Mouse (Mus musculus) embryonic facial prominence, embryonic 11.5 days (tissue): ENCODE measurements around the gene Zfp953. TPM values are rescaled to one million over a fixed set of nuclear protein-coding genes. Genes with fewer than 3 reads are reported as not detected.

Source experiments
- ATAC-seq: fragments of 200-750 bp; cut with Nextera tagmentation; replicated peaks from 2 replicates; pipeline ENCODE4 v1.8.0; 2017; ENCODE audit warnings: low read depth; ENCODE audit not compliant: insufficient number of reproducible peaks, low FRiP score, low TSS enrichment
- DNase-seq: peaks from one replicate; pipeline ENCODE4 v3.0.0-alpha.2; 2015; ENCODE audit warnings: low spot score
- H3K27ac ChIP-seq: fragments of 300-500 bp; sonication (generic); replicated peaks from 2 replicates; pipeline ENCODE4 v1.5.1; 2014; ENCODE audit warnings: mild to moderate bottlenecking, low read depth, low read length, control low read depth
- H3K27me3 ChIP-seq: fragments of 300-500 bp; sonication (generic); 2 replicates; pipeline ENCODE4 v1.6.1; 2014; ENCODE audit warnings: mild to moderate bottlenecking, low read length, moderate library complexity, mixed read lengths; ENCODE audit not compliant: control insufficient read depth, insufficient read depth
- H3K36me3 ChIP-seq: fragments of 300-500 bp; sonication (generic); replicated peaks from 2 replicates; pipeline ENCODE4 v1.6.1; 2014; ENCODE audit warnings: low read depth, mild to moderate bottlenecking, low read length, moderate library complexity, mixed read lengths; ENCODE audit not compliant: control insufficient read depth, insufficient read depth
- H3K4me1 ChIP-seq: fragments of 300-500 bp; sonication (generic); 2 replicates; pipeline ENCODE4 v1.6.1; 2014; ENCODE audit warnings: low read length, mixed read lengths; ENCODE audit not compliant: control insufficient read depth, insufficient read depth
- H3K4me2 ChIP-seq: fragments of 300-500 bp; sonication (generic); 2 replicates; pipeline ENCODE4 v1.6.1; 2014; ENCODE audit warnings: low read depth, mild to moderate bottlenecking, control low read depth, low read length, moderate library complexity
- H3K4me3 ChIP-seq: fragments of 300-500 bp; sonication (generic); 2 replicates; pipeline ENCODE4 v1.5.1; 2014; ENCODE audit warnings: low read depth, low read length, control low read depth
- H3K9ac ChIP-seq: fragments of 300-500 bp; sonication (generic); replicated peaks from 2 replicates; pipeline ENCODE4 v1.6.1; 2014; ENCODE audit warnings: mild to moderate bottlenecking, control low read depth, low read length
- H3K9me3 ChIP-seq: fragments of 300-500 bp; sonication (generic); replicated peaks from 2 replicates; pipeline ENCODE4 v1.6.1; 2016; ENCODE audit warnings: mild to moderate bottlenecking, low read length, inconsistent platforms, mixed read lengths; ENCODE audit not compliant: control insufficient read depth
- WGBS: fragments of 180-500 bp; shearing (Covaris S2); extraction: QIAGEN DNeasy Blood & Tissue Kit; methylation state at CpG from one replicate; pipeline ENCODE4 v1.1.7; 2014; 5-methylcytosine and 5-hydroxymethylcytosine counted together
- polyA plus RNA-seq: library from polyadenylated mRNA; unstranded; fragments of >200 nt; fragmentation: Nextera tagmentation; extraction: Ambion mirVana; gene quantifications from 2 replicates; pipeline ENCODE4 v1.2.1, GENCODE M21; 2014

The Zfp953 gene
- polyA plus RNA-seq, 1 experiment from 2014 or later, result 1.4 TPM

DNA sequence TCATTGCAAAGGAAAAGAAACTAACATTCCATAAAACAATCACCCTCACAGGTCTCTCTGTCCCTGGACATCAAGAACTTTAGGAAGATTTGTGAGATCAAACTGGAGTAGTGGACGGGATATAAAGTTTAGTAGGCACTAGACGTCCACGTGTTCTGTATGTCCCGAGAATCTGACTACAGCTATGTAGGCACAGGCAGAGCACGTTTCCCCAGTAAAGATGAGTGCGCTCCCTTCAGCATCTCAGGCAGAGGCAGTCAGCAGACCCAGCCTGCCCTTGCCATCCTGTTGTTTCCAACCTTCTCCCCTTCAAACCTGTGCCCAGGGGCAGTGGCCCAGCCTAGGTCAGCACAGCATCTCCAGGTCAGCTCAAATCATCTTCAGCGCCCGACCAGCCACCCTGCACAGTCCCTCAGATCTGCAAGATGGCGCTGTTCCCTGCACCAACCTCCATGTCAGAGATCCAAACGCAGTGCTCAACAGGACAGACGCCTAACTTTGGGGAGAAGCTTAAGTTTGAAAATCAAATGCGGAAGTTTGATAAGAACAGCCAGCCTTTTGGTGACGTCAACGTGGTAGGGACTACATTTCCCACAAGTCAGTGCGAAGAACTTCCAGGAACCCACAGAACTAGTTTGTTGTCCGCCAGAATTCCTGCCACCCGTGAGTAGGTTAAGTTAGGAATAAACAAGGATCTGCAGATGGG lies 28.2 kb downstream of the Zfp953 start, which contains the start of gene Zfp595:
TSS of gene Zfp595 (minus strand) at position 552 of the 706 bp plus-strand sequence.
- peak within 1 kb of the TSS; percentile 54 for H3K9ac ChIP-seq
- H3K4me1 ChIP-seq, result no peaks in the 10 kb centered on the region
- 19% methylated on average over 17 of the region's 17 CpGs for WGBS
- H3K9me3 ChIP-seq, result no peaks in the 10 kb centered on the region
- DNase-seq, result peak; percentile 91
- H3K27me3 ChIP-seq, result no peaks in the 10 kb centered on the region
- peak within 1 kb of the TSS; percentile 52 for H3K4me2 ChIP-seq
- peak within 1 kb of the TSS; percentile 42 for H3K4me3 ChIP-seq
- H3K27ac ChIP-seq, result no peak within 1 kb of the TSS
- ATAC-seq, result peak; percentile 90
- no peaks in the 10 kb centered on the region for H3K36me3 ChIP-seq

DNA sequence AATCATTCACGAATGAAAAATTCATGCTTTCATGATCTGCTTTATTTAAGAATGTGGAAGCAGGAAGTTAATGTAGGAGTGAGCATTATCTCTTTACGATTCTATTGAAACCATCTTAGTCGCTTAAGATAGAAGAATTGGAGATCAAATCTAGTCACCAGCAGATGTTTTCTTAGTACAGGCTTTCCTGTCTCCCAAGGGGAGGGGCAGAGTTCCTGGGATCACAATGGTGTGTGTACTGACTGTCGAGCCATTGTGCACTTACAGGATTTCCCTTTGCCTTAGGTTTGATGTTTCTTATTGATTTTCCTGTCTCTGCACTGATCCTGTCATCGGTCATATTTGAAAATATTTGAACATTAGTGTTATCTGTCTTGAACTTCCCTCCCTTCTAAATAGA lies 53.7 kb downstream of the Zfp953 start:
- Histone ChIP-seq H3K4me3 (peak overlapping the region; percentile 57; the same call in 1 of the 2 replicates), H3K27me3 (no peaks in the 10 kb centered on the region), H3K36me3 (no peaks in the 10 kb centered on the region), H3K4me1 (no peaks in the 10 kb centered on the region), H3K9ac (peak overlapping the region; percentile 65), H3K9me3 (no peaks in the 10 kb centered on the region), H3K4me2 (peak overlapping the region; percentile 2; the same call in 1 of the 2 replicates), H3K27ac (no peak overlapping the region)
- DNase-seq, result peak; percentile 28
- WGBS, result 34% methylated on average over 5 of the region's 5 CpGs
- ATAC-seq, result peak; percentile 26; the same call in 1 of the 2 replicates

DNA sequence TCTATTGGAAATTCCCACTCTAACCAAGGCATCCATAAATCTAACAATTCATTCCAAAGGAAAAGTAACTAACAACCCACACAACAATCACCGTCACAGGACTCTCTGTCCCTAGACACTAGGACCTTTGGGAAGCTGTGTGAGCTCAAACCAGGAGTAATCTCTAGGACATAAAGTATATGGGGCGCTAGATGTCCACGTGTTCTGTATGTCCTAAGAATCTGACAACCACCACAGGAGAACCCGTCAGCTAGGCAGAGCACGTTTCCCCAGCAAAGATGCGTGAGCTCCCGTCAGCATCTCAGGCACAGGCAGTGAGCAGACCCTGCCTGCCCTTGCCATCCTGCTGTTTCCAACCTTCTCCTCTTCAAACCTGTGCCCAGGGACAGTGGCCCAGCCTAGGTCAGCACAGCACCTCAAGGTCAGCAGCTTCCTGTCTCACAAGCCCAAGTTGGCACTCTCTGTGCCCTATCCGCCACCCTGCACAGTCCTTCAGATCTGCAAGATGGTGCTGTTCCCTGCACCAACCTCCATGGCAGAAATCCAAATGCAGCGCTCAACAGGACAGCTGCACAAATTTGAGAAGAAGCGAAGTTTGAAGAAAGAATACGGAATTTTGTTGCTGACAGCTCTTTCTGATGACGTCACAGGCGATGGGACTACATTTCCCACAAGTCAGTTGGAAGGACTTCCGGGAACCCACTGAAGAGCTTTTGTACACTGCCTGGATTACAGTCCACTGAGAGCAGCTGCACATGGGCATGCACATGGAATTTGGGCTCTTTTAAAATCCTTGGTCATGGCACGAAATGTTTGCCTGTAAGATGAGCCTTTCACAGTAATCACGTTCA lies 54.4 kb downstream of the Zfp953 start, which contains the start of gene Zfp457:
TSS of gene Zfp457 (minus strand) at position 664 of the 851 bp plus-strand sequence.
- no peak within 1 kb of the TSS for H3K27ac ChIP-seq

More for the DNA sequence above, 54.4 kb downstream of the Zfp953 start, which contains the start of gene Zfp457:
- no peaks in the 10 kb centered on the region for H3K4me1 ChIP-seq
- peak within 1 kb of the TSS; percentile 57 for H3K4me3 ChIP-seq
- H3K9ac ChIP-seq, result peak within 1 kb of the TSS; percentile 65
- WGBS, result 14% methylated on average over 16 of the region's 16 CpGs
- no peaks in the 10 kb centered on the region for H3K9me3 ChIP-seq
- H3K27me3 ChIP-seq, result no peaks in the 10 kb centered on the region
- DNase-seq, result peak; percentile 95
- no peaks in the 10 kb centered on the region for H3K36me3 ChIP-seq
- peak; percentile 99 for ATAC-seq
- H3K4me2 ChIP-seq, result peak within 1 kb of the TSS; percentile 48

Other genes with a start within 250 kb of the Zfp953 start
- gene Rslcan18, start 244.3 kb downstream of the Zfp953 start, polyA plus RNA-seq, result 0.24 and 0.39 TPM in 2 replicates
- gene Zfp759, start 238.9 kb downstream of the Zfp953 start, polyA plus RNA-seq, result 2.7 and 3.8 TPM in 2 replicates
- gene Rsl1, start 187.4 kb downstream of the Zfp953 start, polyA plus RNA-seq, result 6.7 and 7.7 TPM in 2 replicates
- 2.6 and 2.8 TPM in 2 replicates for gene Zfp455, start 166.1 kb downstream of the Zfp953 start, polyA plus RNA-seq
- 2.1 and 2.9 TPM in 2 replicates for gene Zfp458, start 82.1 kb downstream of the Zfp953 start, polyA plus RNA-seq
- gene Zfp457, start 54.1 kb downstream of the Zfp953 start, polyA plus RNA-seq, result 0.53 and 0.66 TPM in 2 replicates
- 3.2 and 3.3 TPM in 2 replicates for gene Zfp595, start 28.0 kb downstream of the Zfp953 start, polyA plus RNA-seq
- gene Gm28044, start 69 bp downstream of the Zfp953 start, polyA plus RNA-seq, result not detected in 2 replicates
- 0.43 TPM in 1 of 2 replicates, not detected in the other for gene Gm28041, start 15.1 kb upstream of the Zfp953 start, polyA plus RNA-seq
- 0.94 and 1.4 TPM in 2 replicates for gene Zfp456, start 15.2 kb upstream of the Zfp953 start, polyA plus RNA-seq
- 4.2 and 6.1 TPM in 2 replicates for gene Zfp429, start 39.2 kb upstream of the Zfp953 start, polyA plus RNA-seq
- 1.1 and 1.2 TPM in 2 replicates for gene Zfp459, start 60.8 kb upstream of the Zfp953 start, polyA plus RNA-seq
- gene Zfp874a, start 91.0 kb upstream of the Zfp953 start, polyA plus RNA-seq, result 11.3 and 12.2 TPM in 2 replicates
- gene Zfp874b, start 123.7 kb upstream of the Zfp953 start, polyA plus RNA-seq, result 2.4 TPM in 2 replicates
- 21.8 and 24.9 TPM in 2 replicates for gene Zfp58, start 139.9 kb upstream of the Zfp953 start, polyA plus RNA-seq
- gene Gm26965, start 165.5 kb upstream of the Zfp953 start, polyA plus RNA-seq, result not detected in 2 replicates
- 30.8 and 31.5 TPM in 2 replicates for gene Zfp87, start 165.6 kb upstream of the Zfp953 start, polyA plus RNA-seq
- 18.3 and 19.5 TPM in 2 replicates for gene Zfp748, start 193.2 kb upstream of the Zfp953 start, polyA plus RNA-seq
- 5.3 and 6.1 TPM in 2 replicates for gene Zfp729b, start 249.1 kb upstream of the Zfp953 start, polyA plus RNA-seq